Mouse (Mus musculus) neural tube, embryonic 13.5 days (tissue): ENCODE results near the gene Cpne7. TPM values are rescaled to one million over a fixed set of nuclear protein-coding genes. Genes with fewer than 3 reads are reported as not detected.
A peak's percentile ranks its signal among the peaks of the same experiment; 100 is the strongest.

Experiments used
- ATAC-seq: fragments of 200-750 bp; cut with Nextera tagmentation; 2 replicates; pipeline ENCODE4 v1.8.0; 2017; ENCODE audit warnings: low read depth, mild to moderate bottlenecking, moderate TSS enrichment, moderate library complexity
- H3K27ac ChIP-seq: fragments of 300-500 bp; sonication (generic); replicated peaks from 2 replicates; pipeline ENCODE4 v1.5.1; 2015; ENCODE audit warnings: moderate library complexity, mild to moderate bottlenecking, inconsistent platforms
- H3K27me3 ChIP-seq: fragments of 300-500 bp; sonication (generic); 2 replicates; pipeline ENCODE4 v1.6.1; 2015; ENCODE audit warnings: mild to moderate bottlenecking, inconsistent platforms
- H3K36me3 ChIP-seq: fragments of 300-500 bp; sonication (generic); 2 replicates; pipeline ENCODE4 v1.6.1; 2015; ENCODE audit warnings: mild to moderate bottlenecking, inconsistent platforms
- H3K4me1 ChIP-seq: fragments of 300-500 bp; sonication (generic); replicated peaks from 2 replicates; pipeline ENCODE4 v1.6.1; 2015; ENCODE audit warnings: inconsistent platforms
- H3K4me2 ChIP-seq: fragments of 300-500 bp; sonication (generic); 2 replicates; pipeline ENCODE4 v1.6.1; 2015; ENCODE audit warnings: inconsistent platforms, mild to moderate bottlenecking, moderate library complexity
- H3K4me3 ChIP-seq: fragments of 300-500 bp; sonication (generic); 2 replicates; pipeline ENCODE4 v1.5.1; 2015; ENCODE audit warnings: mild to moderate bottlenecking, inconsistent platforms
- H3K9ac ChIP-seq: fragments of 300-500 bp; sonication (generic); 2 replicates; pipeline ENCODE4 v1.6.1; 2015; ENCODE audit warnings: moderate library complexity, mild to moderate bottlenecking, inconsistent platforms
- H3K9me3 ChIP-seq: fragments of 300-500 bp; sonication (generic); 2 replicates; pipeline ENCODE4 v1.6.1; 2016; ENCODE audit warnings: inconsistent platforms
- WGBS: fragments of 180-500 bp; shearing (Covaris S2); methylation state at CpG from one replicate; pipeline ENCODE4 v1.1.7; 2015; 5-methylcytosine and 5-hydroxymethylcytosine counted together
- polyA plus RNA-seq: library from polyadenylated mRNA; unstranded; fragments of >200 nt; fragmentation: Nextera tagmentation; extraction: Ambion mirVana; gene quantifications from 2 replicates; pipeline ENCODE4 v1.2.1, GENCODE M21; 2015

Cpne7 gene
- polyA plus RNA-seq = 0.68 and 1.1 TPM in 2 replicates

- no peaks in the 10 kb centered on the region for H3K36me3 ChIP-seq
- peak within 1 kb of the TSS; percentile 70 for H3K4me2 ChIP-seq
- peaks cover 18% of the 10 kb centered on the region for H3K4me1 ChIP-seq
- H3K27ac ChIP-seq = no peak within 1 kb of the TSS
- WGBS = under 1% methylated on average over 50 of the region's 51 CpGs
- no peaks in the 10 kb centered on the region for H3K9me3 ChIP-seq
- peak within 1 kb of the TSS; percentile 43 for H3K4me3 ChIP-seq
- peaks cover 66% of the 10 kb centered on the region for H3K27me3 ChIP-seq
- peak within 1 kb of the TSS; percentile 70 for H3K9ac ChIP-seq
- ATAC-seq = peak; percentile 47; the same call in 1 of the 2 replicates
Observed at GRCm38 (mm10) chr8:123117127-123117731, at the start of gene Cpne7. Cpne7 (plus strand) TSS chr8:123117374.

DNA sequence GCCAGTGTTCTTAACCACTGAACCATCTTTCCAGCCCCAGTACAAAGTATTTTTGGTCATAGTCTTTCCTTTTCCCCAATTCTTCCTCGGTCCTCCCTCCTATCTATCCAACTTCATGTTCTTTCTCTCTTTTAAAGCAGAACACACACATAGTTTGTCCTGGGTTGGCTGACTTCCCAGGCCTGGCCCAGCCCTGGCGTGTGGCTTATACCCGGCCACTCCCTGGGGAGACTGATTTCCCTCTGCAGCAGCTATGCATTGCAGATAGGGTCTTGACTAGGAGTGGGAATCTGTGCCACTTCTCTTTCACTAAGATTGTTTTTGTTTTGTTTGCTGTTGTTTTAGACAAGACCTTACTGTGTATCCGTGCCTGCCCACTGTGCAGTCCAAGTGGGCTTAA lies 46.0 kb upstream of the Cpne7 start:
- peaks cover 65% of the 10 kb centered on the region for H3K36me3 ChIP-seq
- no peaks in the 10 kb centered on the region for H3K27me3 ChIP-seq
- H3K9me3 ChIP-seq = no peaks in the 10 kb centered on the region
- H3K4me2 ChIP-seq = no peak overlapping the region
- peaks cover 15% of the 10 kb centered on the region for H3K4me1 ChIP-seq
- WGBS = 78% methylated on average over 4 of the region's 4 CpGs
- H3K4me3 ChIP-seq = no peak overlapping the region
- H3K9ac ChIP-seq = no peak overlapping the region
- H3K27ac ChIP-seq = no peak overlapping the region
- no peak for ATAC-seq

DNA sequence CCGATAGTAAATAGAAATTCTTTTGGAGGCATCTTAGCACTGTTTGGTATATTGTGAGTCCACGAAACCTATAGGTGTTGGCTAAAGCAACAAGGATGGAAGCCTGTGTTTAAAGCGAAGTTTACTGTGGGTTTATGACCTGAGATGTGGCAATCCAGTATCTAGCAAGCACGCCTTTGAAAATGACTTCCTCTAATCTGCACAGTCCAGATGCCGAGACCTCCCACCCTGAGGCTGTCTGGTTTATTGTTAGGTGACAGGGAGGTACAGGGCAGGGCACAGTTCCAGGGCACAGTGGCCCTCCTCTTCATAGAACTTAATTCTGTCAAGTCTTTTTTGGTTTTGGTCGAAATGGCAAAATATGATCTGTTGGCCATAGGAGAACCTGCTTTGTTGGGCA lies 40.0 kb upstream of the Cpne7 start:
- Histone ChIP-seq H3K4me3 (no peak overlapping the region), H3K9ac (no peak overlapping the region), H3K27ac (no peak overlapping the region), H3K4me1 (no peaks in the 10 kb centered on the region), H3K4me2 (no peak overlapping the region), H3K27me3 (no peaks in the 10 kb centered on the region), H3K9me3 (no peaks in the 10 kb centered on the region), H3K36me3 (peaks cover 98% of the 10 kb centered on the region)
- WGBS = 92% methylated on average over 6 of the region's 6 CpGs
- no peak for ATAC-seq

GRCm38 (mm10) chr8:123082993-123083392 lies 34.2 kb upstream of the Cpne7 start:
- no peak for ATAC-seq
- 85% methylated on average over 6 of the region's 6 CpGs for WGBS
- Histone ChIP-seq H3K4me1 (no peaks in the 10 kb centered on the region), H3K27ac (no peak overlapping the region), H3K9ac (no peak overlapping the region), H3K4me2 (no peak overlapping the region), H3K4me3 (no peak overlapping the region), H3K36me3 (peaks cover 98% of the 10 kb centered on the region), H3K9me3 (no peaks in the 10 kb centered on the region), H3K27me3 (no peaks in the 10 kb centered on the region)

DNA sequence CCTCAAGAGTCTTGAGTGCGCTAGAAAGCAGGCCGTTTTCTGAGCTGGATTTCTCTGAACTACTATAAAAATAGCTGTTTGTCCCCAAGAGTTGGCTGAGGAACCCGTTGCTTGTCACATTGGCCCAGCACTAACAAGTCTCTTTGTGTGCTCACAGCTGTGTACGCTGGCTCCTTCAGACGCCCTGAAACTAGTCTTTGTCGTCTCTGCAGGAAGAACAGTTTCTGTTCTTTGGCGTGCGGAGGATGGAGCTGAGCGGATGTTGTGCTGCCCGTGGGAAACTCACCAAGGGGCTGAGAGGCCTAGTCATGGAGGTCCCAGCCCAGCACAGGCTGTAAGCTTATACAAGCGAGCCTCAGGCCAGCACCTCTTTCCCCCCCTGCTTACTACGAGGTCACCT lies 33.6 kb upstream of the Cpne7 start:
- H3K9ac ChIP-seq = no peak overlapping the region
- H3K36me3 ChIP-seq = peaks cover 99% of the 10 kb centered on the region
- WGBS = 87% methylated on average over 12 of the region's 12 CpGs
- no peak overlapping the region for H3K4me2 ChIP-seq
- ATAC-seq = no peak
- no peak overlapping the region for H3K27ac ChIP-seq
- H3K4me1 ChIP-seq = no peaks in the 10 kb centered on the region
- H3K4me3 ChIP-seq = no peak overlapping the region
- no peaks in the 10 kb centered on the region for H3K27me3 ChIP-seq
- no peaks in the 10 kb centered on the region for H3K9me3 ChIP-seq

DNA sequence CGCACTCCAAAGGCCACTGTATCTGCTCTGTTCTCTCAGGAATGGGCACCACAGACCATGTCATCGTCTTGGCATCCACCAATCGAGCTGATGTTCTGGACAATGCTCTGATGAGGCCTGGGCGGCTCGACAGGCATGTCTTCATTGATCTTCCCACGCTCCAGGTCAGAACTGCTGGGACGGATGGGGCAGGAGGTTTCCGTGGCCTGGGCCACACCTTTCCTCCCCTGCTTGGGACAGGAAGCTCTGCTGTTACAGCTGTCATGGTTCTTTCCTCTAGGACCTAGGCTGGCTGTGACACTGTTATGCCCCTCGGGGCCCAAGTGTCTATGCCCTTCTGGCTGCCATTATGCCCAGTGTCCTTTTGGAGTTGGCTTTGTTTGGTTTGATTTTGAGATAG lies 29.9 kb upstream of the Cpne7 start:
- H3K4me3 ChIP-seq = no peak overlapping the region
- ATAC-seq = no peak

GRCm38 (mm10) chr8:123097216-123097615 lies 20.0 kb upstream of the Cpne7 start:
- no peaks in the 10 kb centered on the region for H3K9me3 ChIP-seq
- peaks cover 52% of the 10 kb centered on the region for H3K36me3 ChIP-seq
- 77% methylated on average over 11 of the region's 11 CpGs for WGBS
- H3K27ac ChIP-seq = peak overlapping the region; percentile 56; the same call in 1 of the 2 replicates
- no peaks in the 10 kb centered on the region for H3K27me3 ChIP-seq
- peaks cover 6% of the 10 kb centered on the region for H3K4me1 ChIP-seq
- H3K4me3 ChIP-seq = no peak overlapping the region
- peak overlapping the region; percentile 13; the same call in 1 of the 2 replicates for H3K9ac ChIP-seq
- no peak for ATAC-seq
- H3K4me2 ChIP-seq = no peak overlapping the region

More for the DNA sequence above, 29.9 kb upstream of the Cpne7 start:
- Histone ChIP-seq H3K9ac (0 out of 2 replicates have a peak overlapping the region, but pooled peaks have one; percentile 26), H3K27me3 (no peaks in the 10 kb centered on the region), H3K27ac (no peak overlapping the region), H3K4me1 (no peaks in the 10 kb centered on the region), H3K4me2 (no peak overlapping the region), H3K9me3 (no peaks in the 10 kb centered on the region), H3K36me3 (peaks cover 100% of the 10 kb centered on the region)
- WGBS = 88% methylated on average over 9 of the region's 9 CpGs

GRCm38 (mm10) chr8:123097786-123098584 lies 19.2 kb upstream of the Cpne7 start:
- peaks cover 46% of the 10 kb centered on the region for H3K36me3 ChIP-seq
- H3K4me1 ChIP-seq = peaks cover 6% of the 10 kb centered on the region
- no peak overlapping the region; the same call in 1 of the 2 replicates for H3K27ac ChIP-seq
- ATAC-seq = no peak
- H3K4me3 ChIP-seq = no peak overlapping the region
- H3K9me3 ChIP-seq = no peaks in the 10 kb centered on the region
- peak overlapping the region; percentile 13; the same call in 1 of the 2 replicates for H3K9ac ChIP-seq
- no peaks in the 10 kb centered on the region for H3K27me3 ChIP-seq
- WGBS = 69% methylated on average over 12 of the region's 12 CpGs
- H3K4me2 ChIP-seq = no peak overlapping the region

GRCm38 (mm10) chr8:123100288-123100687 lies 16.9 kb upstream of the Cpne7 start:
- 75% methylated on average over 8 of the region's 8 CpGs for WGBS
- H3K27ac ChIP-seq = no peak overlapping the region

GRCm38 (mm10) chr8:123101244-123101643 lies 15.9 kb upstream of the Cpne7 start:
- Histone ChIP-seq H3K4me1 (peaks cover 22% of the 10 kb centered on the region), H3K9ac (peak overlapping the region; percentile 73; the same call in 1 of the 2 replicates), H3K36me3 (peaks cover 45% of the 10 kb centered on the region), H3K27ac (no peak overlapping the region), H3K4me2 (peak overlapping the region; percentile 76; the same call in 1 of the 2 replicates), H3K27me3 (no peaks in the 10 kb centered on the region), H3K9me3 (no peaks in the 10 kb centered on the region), H3K4me3 (0 out of 2 replicates have a peak overlapping the region, but pooled peaks have one; percentile 81)
- 74% methylated on average over 4 of the region's 4 CpGs for WGBS
- ATAC-seq = no peak

More at GRCm38 (mm10) chr8:123100288-123100687, 16.9 kb upstream of the Cpne7 start:
- peaks cover 44% of the 10 kb centered on the region for H3K36me3 ChIP-seq
- no peaks in the 10 kb centered on the region for H3K27me3 ChIP-seq
- peaks cover 22% of the 10 kb centered on the region for H3K4me1 ChIP-seq
- no peak overlapping the region for H3K4me3 ChIP-seq
- no peak overlapping the region for H3K4me2 ChIP-seq
- H3K9ac ChIP-seq = no peak overlapping the region
- ATAC-seq = no peak
- H3K9me3 ChIP-seq = no peaks in the 10 kb centered on the region

- 1% methylated on average over 56 of the region's 56 CpGs for WGBS
- no peaks in the 10 kb centered on the region for H3K27me3 ChIP-seq
- ATAC-seq = peak; percentile 95
Observed at GRCm38 (mm10) chr8:123101735-123102685, 15.2 kb upstream of the Cpne7 start, which contains the start of gene Rpl13. Rpl13 (plus strand) TSS chr8:123102350.

More at GRCm38 (mm10) chr8:123101735-123102685, 15.2 kb upstream of the Cpne7 start, which contains the start of gene Rpl13:
- Histone ChIP-seq H3K9me3 (no peaks in the 10 kb centered on the region), H3K27ac (peak within 1 kb of the TSS; percentile 94), H3K4me1 (peaks cover 22% of the 10 kb centered on the region), H3K9ac (peak within 1 kb of the TSS; percentile 98), H3K4me2 (peak within 1 kb of the TSS; percentile 95), H3K4me3 (peak within 1 kb of the TSS; percentile 81), H3K36me3 (peaks cover 42% of the 10 kb centered on the region)
